Mouse (Mus musculus) right cerebral cortex, postnatal 4 days (tissue): ENCODE results near the gene Usp2.

ENCODE experiments used
- DNase-seq: peaks from one replicate; pipeline ENCODE4 v3.0.0-alpha.2; 2022

Gene Usp2

GRCm38 (mm10) chr9:44047071-44047470 lies 19.8 kb upstream of the Usp2 start:
- DNase-seq, result no peak

- DNase-seq, result no peak
Observed at GRCm38 (mm10) chr9:44047571-44048490, 19.0 kb upstream of the Usp2 start.

- DNase-seq, result no peak
Observed at GRCm38 (mm10) chr9:44048541-44049380, 18.1 kb upstream of the Usp2 start.

GRCm38 (mm10) chr9:44049381-44050165 lies 17.2 kb upstream of the Usp2 start:
- DNase-seq, result no peak

- DNase-seq, result no peak
Observed at GRCm38 (mm10) chr9:44052855-44053254, 14.0 kb upstream of the Usp2 start.

GRCm38 (mm10) chr9:44053936-44054335 lies 12.9 kb upstream of the Usp2 start:
- no peak for DNase-seq

GRCm38 (mm10) chr9:44058606-44059005 lies 8.2 kb upstream of the Usp2 start:
- DNase-seq, result no peak

- no peak for DNase-seq
Observed at GRCm38 (mm10) chr9:44065177-44065576, 1.6 kb upstream of the Usp2 start.

- no peak for DNase-seq
Observed at GRCm38 (mm10) chr9:44067241-44067959, 579 bp downstream of the Usp2 start.

- no peak for DNase-seq
Observed at GRCm38 (mm10) chr9:44067960-44068330, 1.1 kb downstream of the Usp2 start.

GRCm38 (mm10) chr9:44069252-44069651 lies 2.4 kb downstream of the Usp2 start:
- DNase-seq, result no peak

- no peak for DNase-seq
Observed at GRCm38 (mm10) chr9:44070113-44070843, 3.5 kb downstream of the Usp2 start.

GRCm38 (mm10) chr9:44070844-44071231 lies 4.0 kb downstream of the Usp2 start:
- DNase-seq, result no peak

GRCm38 (mm10) chr9:44071914-44072598 lies 5.2 kb downstream of the Usp2 start:
- no peak for DNase-seq

- DNase-seq, result no peak
Observed at GRCm38 (mm10) chr9:44072599-44072915, 5.7 kb downstream of the Usp2 start.

- DNase-seq, result no peak
Observed at GRCm38 (mm10) chr9:44073115-44073514, 6.3 kb downstream of the Usp2 start.

- DNase-seq, result no peak
Observed at GRCm38 (mm10) chr9:44074395-44075275, 7.8 kb downstream of the Usp2 start.

GRCm38 (mm10) chr9:44075276-44075995 lies 8.6 kb downstream of the Usp2 start:
- no peak for DNase-seq

GRCm38 (mm10) chr9:44075996-44076763 lies 9.4 kb downstream of the Usp2 start:
- DNase-seq, result no peak
